Mouse (Mus musculus) stomach, adult 2 months (tissue): ENCODE data around the gene Klri1. TPM values are rescaled to one million over a fixed set of nuclear protein-coding genes. Genes with fewer than 3 reads are reported as not detected.

Source experiments
- polyA plus RNA-seq: library from polyadenylated mRNA; depleted of rRNA; stranded (reverse); fragments of >200 nt; gene quantifications from 2 replicates; pipeline ENCODE4 v1.2.3, GENCODE M21; 2012; rRNA removed

The Klri1 gene
- not detected in 2 replicates for polyA plus RNA-seq

GRCm38 (mm10) chr6:129717032-129717431 is at the start of gene Klri1:
TSS of gene Klri1 (minus strand) at chr6:129717132.

GRCm38 (mm10) chr6:129740069-129740721 is 23.3 kb upstream of the Klri1 start, which contains the start of gene Klri2:
TSS of gene Klri2 (minus strand) at chr6:129740484.

GRCm38 (mm10) chr6:129678873-129679272 is 38.1 kb downstream of the Klri1 start, which contains the start of gene Klrc1:
TSS of gene Klrc1 (minus strand) at chr6:129678973.

DNA sequence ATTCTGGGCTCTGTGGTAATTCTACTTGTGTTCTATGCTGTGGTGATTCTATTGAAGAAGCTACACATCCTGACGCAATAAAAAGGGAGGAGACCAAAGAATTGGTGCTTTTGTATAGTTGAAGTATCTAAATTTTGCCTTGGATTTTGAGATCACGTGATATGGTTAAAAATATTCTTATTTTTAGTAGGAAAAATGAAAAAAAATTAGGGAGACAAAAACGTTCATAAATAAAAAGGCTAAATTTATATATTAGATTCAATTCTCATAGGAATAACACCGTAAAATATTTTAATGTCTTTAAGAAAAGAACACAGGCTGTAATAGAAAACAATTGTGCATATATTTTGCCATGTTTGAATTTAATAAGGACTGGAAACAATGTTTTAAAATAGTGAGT is 56.3 kb downstream of the Klri1 start, which contains the start of gene Klrc2:
Klrc2 (minus strand) TSS at position 101 of the 400 bp plus-strand sequence.

Other genes starting within 250 kb of the Klri1 start
- not detected in 2 replicates for gene Olr1, start 210.0 kb downstream of the Klri1 start, polyA plus RNA-seq
- gene Tmem52b, start 204.6 kb downstream of the Klri1 start, polyA plus RNA-seq: not detected in 2 replicates
- 32.0 and 33.7 TPM in 2 replicates for gene Gabarapl1, start 184.0 kb downstream of the Klri1 start, polyA plus RNA-seq
- not detected in 2 replicates for gene Klre1, start 139.2 kb downstream of the Klri1 start, polyA plus RNA-seq
- gene Klrd1, start 125.3 kb downstream of the Klri1 start, polyA plus RNA-seq: not detected in 2 replicates
- gene Klrk1, start 93.3 kb downstream of the Klri1 start, polyA plus RNA-seq: not detected in 2 replicates
- not detected in 2 replicates for gene Klrc3, start 73.8 kb downstream of the Klri1 start, polyA plus RNA-seq
- gene Klrc2, start 56.4 kb downstream of the Klri1 start, polyA plus RNA-seq: not detected in 2 replicates
- not detected in 2 replicates for gene Klrc1, start 38.2 kb downstream of the Klri1 start, polyA plus RNA-seq
- gene Klri2, start 23.4 kb upstream of the Klri1 start, polyA plus RNA-seq: not detected in 2 replicates
- not detected in 2 replicates for gene Gm156, start 67.1 kb upstream of the Klri1 start, polyA plus RNA-seq
- not detected in 2 replicates for gene Gm17631, start 145.5 kb upstream of the Klri1 start, polyA plus RNA-seq
- not detected in 2 replicates for gene Klra17, start 159.5 kb upstream of the Klri1 start, polyA plus RNA-seq
- not detected in 2 replicates for gene Klra5, start 200.5 kb upstream of the Klri1 start, polyA plus RNA-seq